Mouse (Mus musculus) hematopoietic stem cell, adult 5-6 weeks (primary cell): ENCODE results near the gene Efcab14. TPM values are rescaled to one million over a fixed set of nuclear protein-coding genes. Genes with fewer than 3 reads are reported as not detected.

ENCODE experiments used
- ATAC-seq, 2 experiments: fragments of 125-278 bp in 1 of 2; replicated peaks in 1 of 2; 2 replicates each; pipeline ENCODE4 v1.8.0; 2016 to 2017; ENCODE audit warnings: inconsistent platforms in 2 of 2, mild to moderate bottlenecking in 2 of 2, moderate number of reproducible peaks in 2 of 2, low read depth in 1 of 2, moderate TSS enrichment in 1 of 2; ENCODE audit not compliant: low FRiP score in 2 of 2, poor library complexity in 2 of 2, severe bottlenecking in 2 of 2, insufficient read depth in 1 of 2, low TSS enrichment in 1 of 2
- total RNA-seq: library from RNA; stranded (forward); fragments of 172-1452, 232-1000 nt; gene quantifications from 2 replicates; pipeline ENCODE4 v1.2.3, GENCODE M21; 2017

Gene Efcab14
- total RNA-seq, 1 experiment from 2014 or later: 65.2 TPM

DNA sequence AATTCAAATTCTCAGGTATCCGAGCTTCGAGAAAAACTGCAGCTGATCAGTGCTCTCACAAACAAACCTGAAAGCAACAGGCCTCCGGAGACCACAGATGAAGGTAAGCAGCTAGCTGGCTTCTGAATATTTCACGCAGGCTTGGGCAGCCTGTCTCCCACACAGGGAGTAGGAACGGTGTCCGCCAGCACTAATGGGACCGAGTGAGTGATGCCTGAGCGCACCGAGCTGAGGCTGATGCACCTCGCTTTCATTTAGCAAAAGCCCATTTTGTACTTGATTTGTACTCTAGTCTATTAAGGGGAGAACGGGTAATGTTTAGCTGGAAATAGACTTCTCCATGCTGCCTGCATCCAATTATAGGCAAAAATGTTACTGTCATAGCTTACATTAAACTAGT, 27.0 kb downstream of the Efcab14 start:
- ATAC-seq: no peak

DNA sequence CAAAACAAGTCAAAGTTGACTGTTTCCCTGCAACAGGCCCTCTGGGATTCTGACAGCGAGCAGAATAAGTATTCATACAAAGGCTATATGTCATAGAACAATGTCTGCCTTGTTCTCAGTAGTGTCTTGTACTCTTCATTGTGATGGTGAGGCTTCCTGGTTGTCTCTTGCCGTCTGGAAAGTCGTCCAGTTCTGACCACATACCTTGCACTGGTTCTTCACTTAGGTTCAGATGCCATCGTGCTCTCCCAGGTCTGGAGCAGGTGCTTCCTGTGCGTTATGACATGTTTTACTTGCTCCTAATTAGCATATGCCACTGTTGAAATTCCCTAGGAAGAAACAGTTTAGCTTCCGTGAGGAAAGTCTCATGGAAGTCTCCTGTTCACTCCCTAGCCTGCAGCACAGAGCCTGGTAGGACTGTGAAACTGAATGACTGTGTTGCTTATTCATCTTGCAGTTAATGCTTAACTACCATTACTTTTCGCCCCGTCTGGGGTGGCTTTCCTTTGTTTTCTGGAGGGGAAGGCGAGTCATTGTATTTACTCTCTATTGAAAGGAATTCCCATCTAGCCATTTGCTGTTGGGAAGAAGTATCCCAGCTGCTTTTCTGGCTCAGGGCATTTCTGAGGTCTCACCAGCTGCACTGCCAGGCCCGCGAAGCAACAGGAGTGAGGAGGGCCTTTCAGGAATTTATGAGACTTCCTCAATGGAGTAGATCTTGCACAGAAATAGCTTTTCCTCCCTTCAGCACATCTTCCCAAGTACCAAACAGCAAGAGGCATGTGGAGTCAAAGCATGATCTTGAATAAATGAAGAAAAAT, 30.3 kb downstream of the Efcab14 start:
- ATAC-seq: no peak

DNA sequence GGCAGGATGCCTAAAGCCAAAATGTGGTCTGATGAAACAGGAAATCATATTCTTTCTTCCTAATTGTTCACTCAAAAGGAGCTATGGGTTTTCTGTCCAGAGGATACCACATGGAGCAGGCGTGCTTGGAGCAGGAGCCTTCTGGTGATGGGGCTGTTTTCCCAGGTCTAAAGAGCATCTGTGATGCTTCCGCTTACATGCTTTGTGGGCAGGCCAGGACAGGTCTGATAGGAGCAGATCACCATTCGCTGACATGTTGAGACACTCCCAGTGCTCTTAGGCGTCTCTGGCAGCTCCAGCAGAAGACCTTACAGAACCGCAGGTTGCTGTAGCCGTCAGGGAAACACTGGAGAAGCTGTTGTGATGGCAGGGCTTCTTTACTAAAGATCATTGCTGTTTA, 37.5 kb downstream of the Efcab14 start:
- ATAC-seq: no peak

DNA sequence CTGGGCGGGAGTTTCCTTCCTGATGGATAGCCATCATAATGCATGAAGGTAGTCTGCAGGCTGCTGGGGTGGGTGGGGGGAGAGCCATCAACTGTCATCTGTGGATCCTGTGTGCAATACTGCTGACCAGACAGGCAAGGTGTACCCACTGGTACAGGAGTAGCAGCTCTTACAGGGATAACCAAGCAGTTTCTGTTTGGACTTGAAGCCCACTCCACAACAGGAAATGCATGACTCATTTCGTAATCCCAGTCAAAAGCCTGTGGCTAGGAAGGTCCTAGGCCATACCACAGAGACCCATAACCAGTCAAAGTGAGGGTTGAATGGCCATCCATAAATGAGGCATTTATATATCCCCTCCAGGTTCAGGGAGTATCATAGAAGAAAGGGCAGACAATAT, 40.1 kb downstream of the Efcab14 start:
- ATAC-seq: no peak

DNA sequence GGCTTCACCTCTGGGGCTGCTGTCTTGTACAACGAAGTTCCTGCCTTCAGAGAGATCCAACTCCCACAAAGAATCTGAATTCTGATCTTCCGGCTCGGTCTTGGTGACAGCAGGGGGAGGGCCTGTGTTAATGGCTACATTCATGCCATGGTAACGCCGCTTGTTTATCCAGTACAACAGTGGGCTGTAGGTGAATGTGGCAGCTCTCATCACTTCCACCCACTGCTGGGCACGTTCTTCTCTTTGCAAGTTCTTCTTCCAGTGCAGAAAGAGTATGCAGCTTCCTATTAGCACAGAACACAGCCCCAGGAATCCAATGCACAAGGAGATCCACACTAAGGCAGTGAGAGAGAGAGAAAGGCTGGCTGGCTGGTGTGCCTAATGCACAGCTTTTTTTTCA, 42.7 kb downstream of the Efcab14 start:
- ATAC-seq: no peak

DNA sequence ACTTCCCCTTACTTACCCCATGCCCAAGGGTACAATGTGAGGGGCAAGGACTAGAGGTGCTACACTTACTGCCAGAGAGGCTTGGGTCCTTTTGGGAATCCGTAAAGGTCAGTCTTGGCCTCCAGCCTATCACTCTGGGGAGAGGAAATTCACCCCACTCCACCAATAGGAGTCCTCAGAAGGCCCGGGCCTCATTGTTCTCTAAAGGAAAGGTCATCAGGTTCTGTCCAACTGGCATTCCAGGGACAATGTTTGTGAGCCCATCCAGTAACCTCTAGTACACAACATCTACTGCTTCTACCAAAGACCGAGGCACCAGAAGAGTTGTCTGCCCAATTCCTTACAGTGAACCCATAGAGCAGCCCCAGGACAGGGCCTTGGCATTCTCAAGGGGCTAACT, 43.4 kb downstream of the Efcab14 start, which contains the start of gene Tex38:
Gene Tex38 (minus strand): TSS at position 101 of the 400 bp plus-strand sequence.
- no peak for ATAC-seq

DNA sequence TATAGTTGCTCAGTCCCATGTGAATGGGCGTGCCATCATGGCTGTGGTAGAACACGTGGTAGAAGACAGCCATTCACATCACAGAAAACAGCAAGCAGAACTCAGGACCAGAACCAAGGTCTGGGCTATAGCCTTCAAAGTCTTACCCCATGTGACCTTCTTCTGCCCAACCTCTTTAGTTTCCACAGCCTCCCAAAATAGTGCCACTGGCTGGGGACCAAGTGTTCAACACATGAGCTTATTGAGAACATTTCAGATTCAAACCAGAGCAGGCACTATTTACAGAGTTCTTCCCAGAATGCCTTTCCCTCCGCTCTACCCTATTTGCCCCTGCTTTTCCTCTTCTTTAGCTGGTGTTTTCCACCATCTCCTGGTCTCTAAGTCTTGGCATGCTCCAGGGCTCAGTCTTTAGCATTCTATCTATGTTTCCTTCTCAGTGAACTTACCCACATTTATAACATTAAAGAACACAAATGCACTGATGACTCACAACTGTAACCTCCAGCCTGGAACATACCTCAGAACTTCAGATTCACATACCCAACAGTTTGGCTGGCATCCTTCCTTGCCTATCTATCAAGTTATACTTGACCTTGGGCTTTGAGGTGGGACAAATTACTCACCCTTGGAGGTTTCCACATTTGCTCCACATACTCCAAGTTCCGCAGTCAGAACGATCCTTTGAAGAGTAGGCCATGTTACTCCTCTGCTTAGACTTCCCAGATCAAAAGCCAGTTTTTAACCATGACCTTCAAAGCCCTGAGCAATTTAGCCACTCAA, 44.7 kb downstream of the Efcab14 start:
- ATAC-seq: no peak

DNA sequence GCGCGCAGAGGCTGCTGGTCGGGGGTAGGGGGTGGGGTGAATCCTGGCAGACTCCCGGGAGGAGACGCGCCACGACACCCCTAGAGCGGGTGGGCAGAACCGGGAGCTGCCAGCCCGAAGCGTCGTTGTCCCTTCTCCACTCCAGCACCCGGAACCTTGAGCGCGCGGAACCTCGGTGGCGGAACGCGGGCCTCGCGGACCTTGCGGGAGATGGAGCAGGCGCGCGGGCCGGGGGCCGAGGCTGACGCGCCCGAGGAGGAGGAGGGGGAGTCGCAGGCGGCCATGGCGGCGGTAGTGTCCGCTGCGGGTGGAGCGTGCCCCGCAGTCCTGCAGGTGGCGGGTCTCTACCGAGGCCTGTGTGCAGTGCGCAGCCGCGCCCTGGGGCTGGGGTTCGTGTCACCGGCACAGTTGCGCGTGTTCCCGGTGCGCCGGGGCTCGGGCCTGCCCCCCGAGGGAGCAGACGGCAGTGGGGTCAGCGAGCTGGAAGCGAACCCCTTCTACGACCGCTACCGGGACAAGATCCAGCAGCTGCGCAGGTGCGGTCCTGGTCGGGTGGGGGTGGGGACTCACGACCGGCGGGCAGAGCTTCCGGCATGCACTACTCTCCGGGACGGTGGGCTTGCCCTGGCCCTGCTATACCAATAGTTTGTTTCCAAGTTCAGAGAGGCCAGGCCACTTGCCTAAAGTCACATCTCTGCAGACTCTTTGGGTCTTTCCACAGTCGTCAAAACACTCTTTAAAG, 47.4 kb downstream of the Efcab14 start, which contains the start of gene Atpaf1:
Gene Atpaf1 (plus strand): TSS at position 44 of the 742 bp plus-strand sequence.
- peak; percentile 66 to 89 for ATAC-seq

DNA sequence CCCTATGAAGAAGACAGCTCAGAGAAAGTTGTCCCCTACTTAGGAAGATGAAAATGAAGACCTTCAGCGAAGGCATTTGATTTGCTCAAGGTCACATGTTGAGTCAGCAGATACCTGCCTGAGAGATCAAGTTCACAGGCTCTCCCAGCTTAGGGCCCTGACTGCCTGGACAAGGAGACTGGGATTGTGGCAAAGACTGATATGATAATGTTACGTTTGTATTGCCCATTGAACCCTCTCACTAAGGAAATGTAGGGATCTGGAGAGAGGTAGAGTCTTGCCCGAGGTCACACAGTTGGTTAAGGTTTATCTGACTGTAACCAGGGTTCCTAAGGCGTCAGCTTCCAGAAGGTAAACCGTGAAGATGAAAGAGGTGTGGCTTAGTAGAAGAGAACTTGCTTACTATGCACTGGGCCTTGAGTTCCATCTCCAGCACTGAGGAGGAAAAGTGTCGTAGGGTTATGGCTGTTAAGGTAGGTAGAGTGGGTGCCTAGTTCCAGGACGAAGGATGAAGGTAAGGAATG, 48.0 kb downstream of the Efcab14 start:
- ATAC-seq: no peak; a peak in 1 of 4 replicates

DNA sequence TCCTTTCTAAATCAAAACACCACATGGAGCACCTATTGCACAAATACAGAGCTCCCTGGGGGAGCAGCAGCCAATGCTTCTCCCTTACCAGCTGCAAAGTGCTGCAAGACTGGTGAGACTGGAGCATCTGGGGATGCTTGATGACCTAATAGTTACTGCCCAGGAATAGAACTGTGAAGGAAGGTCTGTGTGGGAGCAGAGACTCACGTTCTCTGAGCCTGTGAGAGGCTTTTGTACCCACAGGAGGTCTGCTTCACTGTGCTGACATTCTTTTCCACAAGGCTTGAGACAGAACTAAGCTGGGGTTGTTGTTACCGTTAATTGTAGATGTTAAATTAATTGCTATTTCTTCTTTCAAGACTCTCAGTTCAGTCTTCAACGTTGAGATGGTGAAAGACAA, 53.3 kb downstream of the Efcab14 start:
- ATAC-seq: no peak

DNA sequence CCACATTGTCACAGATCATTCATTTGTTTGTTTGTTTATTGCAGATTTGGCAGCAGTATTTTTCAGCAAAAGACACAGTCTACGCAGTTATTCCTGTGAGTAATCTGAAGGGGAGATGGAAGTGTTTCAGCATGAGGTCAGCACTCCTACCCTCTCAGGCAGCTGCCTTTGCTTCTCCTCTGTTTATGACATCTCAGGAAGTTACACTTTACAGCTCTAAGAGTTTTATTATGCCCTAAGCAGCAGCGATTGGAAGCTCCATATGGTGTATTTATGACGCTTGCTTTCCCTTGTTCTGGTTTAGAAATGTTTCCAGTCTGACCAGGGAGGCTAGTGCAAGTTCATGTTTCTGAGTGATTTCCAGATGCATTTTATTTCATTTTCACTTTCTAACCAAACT, 57.8 kb downstream of the Efcab14 start:
- ATAC-seq: no peak

DNA sequence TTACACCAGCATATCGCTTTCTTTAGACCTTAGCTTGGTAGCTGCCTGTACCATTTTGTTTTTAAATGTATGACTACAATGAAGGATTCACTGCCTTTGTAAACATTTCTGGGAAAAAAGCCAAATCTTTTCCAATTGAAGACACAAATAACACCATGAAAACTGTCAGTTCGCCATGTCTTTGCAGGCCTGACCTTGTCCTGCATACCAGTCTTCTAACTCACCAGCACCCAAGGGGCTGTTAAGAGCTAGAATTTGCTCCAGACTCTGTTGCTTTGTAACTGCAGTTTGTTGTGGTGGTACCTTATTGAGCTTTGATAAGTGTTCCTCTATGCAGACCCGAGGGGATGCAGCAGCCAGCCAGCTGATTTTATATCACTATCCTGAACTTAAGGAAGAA, 62.4 kb downstream of the Efcab14 start:
- no peak for ATAC-seq

DNA sequence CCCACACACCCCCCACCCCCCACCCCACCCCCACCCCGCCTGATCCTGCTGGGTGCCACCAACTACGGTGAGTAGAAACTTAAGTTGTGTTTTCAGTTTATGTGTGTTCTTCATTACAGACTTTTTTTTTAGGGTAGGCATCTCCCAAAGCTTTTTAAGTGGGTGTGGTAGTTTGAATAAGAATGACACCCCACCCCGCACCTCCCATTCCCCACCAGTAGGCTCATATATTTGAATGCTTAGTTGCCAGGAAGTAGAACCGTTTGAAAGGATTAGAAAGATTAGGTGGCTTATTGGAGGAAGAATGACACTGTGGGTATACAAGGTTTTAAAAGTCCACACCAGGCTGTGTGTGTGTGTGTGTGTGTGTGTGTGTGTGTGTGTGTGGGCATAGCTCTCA, 74.8 kb downstream of the Efcab14 start:
- no peak for ATAC-seq

DNA sequence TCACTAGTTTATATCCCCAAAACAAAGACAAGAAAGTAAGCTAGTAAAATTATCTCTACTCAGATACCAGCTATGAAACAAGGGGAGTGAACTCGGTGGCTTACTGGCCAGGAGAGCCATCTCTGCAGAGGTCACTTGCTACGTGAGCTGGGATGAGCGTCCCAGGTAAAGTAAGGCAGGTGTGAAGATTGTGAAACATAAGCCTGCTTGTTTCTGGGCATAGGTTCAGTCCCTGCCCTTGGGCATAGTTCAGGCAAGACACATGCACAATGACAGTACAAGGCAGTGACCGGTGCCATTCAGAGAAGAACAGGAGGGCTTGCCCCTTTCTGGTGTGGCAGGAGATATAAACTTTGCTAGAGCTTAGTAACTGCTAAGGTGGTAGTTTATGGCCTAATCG, 78.1 kb downstream of the Efcab14 start:
- no peak for ATAC-seq

DNA sequence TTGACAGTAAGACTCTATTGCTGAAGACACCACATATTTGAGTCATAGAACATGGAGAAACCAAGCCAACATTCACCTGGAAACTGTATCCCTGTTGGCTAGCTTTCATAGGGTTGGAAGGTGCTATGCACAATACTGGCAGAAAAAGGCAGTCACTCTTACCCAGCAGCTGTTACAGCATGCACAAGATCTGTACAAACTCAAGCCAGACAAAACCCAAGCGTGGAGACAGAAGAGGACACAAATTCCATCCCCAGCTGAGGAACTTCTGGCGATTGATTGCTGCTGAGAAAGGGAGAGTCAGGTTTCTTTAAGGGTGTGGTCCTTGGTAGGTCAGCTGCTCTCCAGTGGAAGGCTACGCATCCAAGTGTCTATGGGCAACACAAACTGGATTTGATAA, 82.7 kb downstream of the Efcab14 start:
- no peak for ATAC-seq

DNA sequence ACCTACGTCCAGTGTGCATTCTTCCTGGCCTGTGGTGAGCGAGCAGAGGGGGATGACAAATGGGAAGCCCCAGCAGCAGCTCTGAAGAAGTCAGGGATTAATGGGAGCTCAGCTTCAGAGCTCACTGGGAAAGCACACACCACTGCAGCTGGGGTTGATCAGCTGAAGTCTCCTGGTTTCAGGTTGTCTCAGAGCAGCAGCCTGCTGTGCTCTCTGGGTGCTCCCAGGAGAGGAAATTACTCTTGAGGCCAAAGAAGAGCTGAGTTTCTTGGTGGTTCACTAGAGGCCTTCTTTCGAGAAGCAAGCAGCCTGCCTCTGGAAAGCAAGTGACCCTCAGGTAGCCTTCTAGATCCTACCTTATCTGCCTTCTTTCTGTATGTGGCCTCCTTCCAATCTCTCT, 83.4 kb downstream of the Efcab14 start:
- no peak for ATAC-seq

DNA sequence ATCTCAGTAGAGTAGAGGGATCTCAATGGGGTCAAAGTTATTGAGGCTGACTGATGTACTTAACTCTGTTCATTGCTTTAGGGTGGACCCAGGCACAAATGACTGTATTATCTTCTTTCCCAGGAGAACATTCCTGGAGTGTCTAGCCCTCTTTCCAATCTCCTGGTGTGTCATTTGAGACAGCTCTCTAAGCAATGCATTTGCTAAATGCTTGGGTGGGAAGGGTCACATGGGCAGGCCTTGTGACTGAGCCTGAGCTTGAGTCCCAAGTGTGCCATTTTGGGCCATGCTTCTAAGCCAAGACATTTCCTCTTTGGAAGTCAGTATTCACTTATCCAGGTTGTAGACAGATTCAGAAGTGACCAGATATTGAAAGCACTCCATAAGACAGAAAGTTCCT, 83.9 kb downstream of the Efcab14 start:
- ATAC-seq: no peak

DNA sequence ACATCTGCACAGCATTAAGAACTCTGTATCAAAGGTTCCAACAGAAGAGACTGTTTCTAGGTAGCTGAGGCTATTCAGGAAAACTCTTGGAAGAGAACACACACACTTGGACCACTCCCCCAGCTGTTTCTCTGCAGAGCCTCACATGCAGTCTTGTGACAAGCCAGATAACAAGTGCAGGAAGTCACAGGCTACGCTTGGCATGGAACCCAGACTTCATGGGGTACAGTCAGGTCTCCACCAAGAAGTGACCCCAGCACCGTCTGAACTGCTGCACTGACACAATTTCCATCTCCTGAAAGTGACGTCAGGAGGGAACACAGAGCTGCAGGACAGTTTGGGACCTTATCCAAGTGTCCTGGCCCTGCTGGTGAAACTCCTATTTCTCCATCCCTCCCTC, 84.4 kb downstream of the Efcab14 start:
- ATAC-seq: peak; percentile 40 to 48; a peak in 1 of 4 replicates
